Mouse (Mus musculus): ENCODE data around the gene Gigyf1. TPM values are rescaled to one million over a fixed set of nuclear protein-coding genes. Genes with fewer than 3 reads are reported as not detected.

The Gigyf1 gene
- total RNA-seq, 2 experiments from 2014 or later, result 15.2 to 17.5 TPM

GRCm38 (mm10) chr5:137570691-137571586 is 52.6 kb downstream of the Gigyf1 start:
- no peak for DNase-seq

- DNase-seq, result no peak
Observed at GRCm38 (mm10) chr5:137574470-137574901, 56.1 kb downstream of the Gigyf1 start.

Small RNAs within 50 kb of the gene (microRNA-seq; reads per million reads assigned to microRNA genes)
- gene Mir6418 (ENCODE audit: borderline replicate concordance in 2 of 2), result 0 reads per million in 2 experiments

Other genes starting within 250 kb of the Gigyf1 start
- gene Ache, start 231.0 kb upstream of the Gigyf1 start, total RNA-seq (2021), result 10 to 100 TPM; 26.4 to 40.7 TPM
- gene Ufsp1, start 223.9 kb upstream of the Gigyf1 start, total RNA-seq (2021), result 10 to 100 TPM; 18.3 to 24.4 TPM
- 10 to 100 TPM; 38.5 to 44.7 TPM for gene Srrt, start 210.9 kb upstream of the Gigyf1 start, total RNA-seq (2021)
- 1 to 10 TPM; 5.2 to 5.3 TPM for gene Trip6, start 204.1 kb upstream of the Gigyf1 start, total RNA-seq (2021)
- gene Slc12a9, start 185.0 kb upstream of the Gigyf1 start, total RNA-seq (2021), result 1 to 10 TPM; 2.3 to 3.1 TPM
- 10 to 100 TPM; 13.4 to 15.8 TPM for gene Ephb4, start 168.4 kb upstream of the Gigyf1 start, total RNA-seq (2021)
- under 1 TPM in 1 of 2 experiments, not detected in 1; 0.08 TPM for gene Zan, start 41.5 kb upstream of the Gigyf1 start, total RNA-seq (2021)
- gene Pop7, start 16.0 kb upstream of the Gigyf1 start, total RNA-seq (2021), result 1 to 10 TPM; 9.7 to 9.9 TPM
- gene Epo, start 14.7 kb downstream of the Gigyf1 start, total RNA-seq (2021), result not detected
- 100 to 1,000 TPM; 129 to 130 TPM for gene Gnb2, start 15.0 kb downstream of the Gigyf1 start, total RNA-seq (2021)
- not detected for gene Actl6b, start 35.0 kb downstream of the Gigyf1 start, total RNA-seq (2021)
- not detected for gene Tfr2, start 51.3 kb downstream of the Gigyf1 start, total RNA-seq (2021)
- gene Mospd3, start 82.5 kb downstream of the Gigyf1 start, total RNA-seq (2021), result 10 to 100 TPM; 12.5 to 12.8 TPM
- gene Pcolce, start 95.2 kb downstream of the Gigyf1 start, total RNA-seq (2021), result 100 to 1,000 TPM in 1 of 2 experiments, 10 to 100 TPM in 1; 79.0 to 112 TPM
- under 1 TPM; 0.16 to 0.18 TPM for gene Fbxo24, start 110.5 kb downstream of the Gigyf1 start, total RNA-seq (2021)
- gene Lrch4, start 110.6 kb downstream of the Gigyf1 start, total RNA-seq (2021), result 10 to 100 TPM; 13.9 to 15.4 TPM
- gene Gm20605, start 110.6 kb downstream of the Gigyf1 start, total RNA-seq (2021), result 1 to 10 TPM; 2.9 to 3.9 TPM
- gene Sap25, start 122.8 kb downstream of the Gigyf1 start, total RNA-seq (2021), result 1 to 10 TPM; 1.8 to 2.7 TPM
- 1 to 10 TPM in 1 of 2 experiments, under 1 TPM in 1; 0.36 to 1.5 TPM for gene Irs3, start 127.2 kb downstream of the Gigyf1 start, total RNA-seq (2021)
- gene Agfg2, start 166.2 kb downstream of the Gigyf1 start, total RNA-seq (2021), result 1 to 10 TPM; 3.3 to 4.7 TPM
- gene Nyap1, start 223.1 kb downstream of the Gigyf1 start, total RNA-seq (2021), result under 1 TPM; 0.10 to 0.35 TPM
- gene Tsc22d4, start 227.2 kb downstream of the Gigyf1 start, total RNA-seq (2021), result 10 to 100 TPM; 57.8 to 59.1 TPM